8 mouse cellular contexts compared by ENCODE assay signal in genomic region chr2:74672481-74673362, GRCm38 (mm10). TPM values are rescaled to one million over a fixed set of nuclear protein-coding genes. Genes with fewer than 3 reads are reported as not detected.
A peak's percentile ranks its signal among the peaks of the same experiment; 100 is the strongest.
DNase-seq lines count a peak whose midpoint lies in the region; ATAC-seq and TF ChIP-seq lines count a peak whose summit lies in the region.

No protein-coding gene starts in this region.

- peak overlapping the region; percentile 60 for H3K4me3 ChIP-seq in gastrocnemius, adult 2 months
- H3K4me3 ChIP-seq in embryonic facial prominence, embryonic 14.5 days (ENCODE audit: low read depth, low read length): peak overlapping the region; percentile 31
- H3K4me3 ChIP-seq in lung, postnatal 0 days (ENCODE audit: low read depth, low read length): peak overlapping the region; percentile 29; the same call in 1 of the 2 replicates

- no peak overlapping the region for H3K27ac ChIP-seq in gastrocnemius, adult 2 months
- no peak overlapping the region for H3K27ac ChIP-seq in embryonic facial prominence, embryonic 14.5 days (replicated peaks; ENCODE audit: low read depth, low read length)
- no peak overlapping the region for H3K27ac ChIP-seq in lung, postnatal 0 days (ENCODE audit: low read length)

- peaks cover 4% of the 10 kb centered on the region; the same call in 1 of the 2 replicates for H3K4me1 ChIP-seq in embryonic facial prominence, embryonic 14.5 days (ENCODE audit: control insufficient read depth, insufficient read depth, low read length)
- peaks cover 4% of the 10 kb centered on the region for H3K4me1 ChIP-seq in lung, postnatal 0 days (ENCODE audit: insufficient read depth, low read depth, low read length)

- 2% methylated on average over 40 of the region's 40 CpGs for WGBS in embryonic facial prominence, embryonic 14.5 days
- 6% methylated on average over 40 of the region's 40 CpGs for WGBS in lung, postnatal 0 days

- no peaks in the 10 kb centered on the region for H3K36me3 ChIP-seq in embryonic facial prominence, embryonic 14.5 days (ENCODE audit: control insufficient read depth, insufficient read depth, low read length)
- H3K36me3 ChIP-seq in lung, postnatal 0 days (ENCODE audit: insufficient read depth, low read length): no peaks in the 10 kb centered on the region

- H3K27me3 ChIP-seq in embryonic facial prominence, embryonic 14.5 days (replicated peaks; ENCODE audit: control insufficient read depth, insufficient read depth, low read length): peaks cover 100% of the 10 kb centered on the region
- H3K27me3 ChIP-seq in lung, postnatal 0 days (replicated peaks; ENCODE audit: insufficient read depth, low read length): peaks cover 92% of the 10 kb centered on the region

- ATAC-seq in embryonic facial prominence, embryonic 14.5 days (ENCODE audit: low read depth): peak; percentile 71
- ATAC-seq in inflammation-experienced regulatory T-cells, adult 6 months: peak; percentile 64
- ATAC-seq in lung, postnatal 0 days: peak; percentile 66

- TF ChIP-seq EP300 in lung, postnatal 0 days (IDR thresholded peaks at IDR 0.05): no peak

- TF ChIP-seq CTCF in gastrocnemius, adult 2 months (IDR thresholded peaks at IDR 0.05): peak; percentile 81
- peak; percentile 81 for TF ChIP-seq CTCF in lung, postnatal 0 days (IDR thresholded peaks at IDR 0.05)

- intact Hi-C loops in gastrocnemius, adult 2 months (cut with DNase I): loop anchor here (2.0 kb wide), 2 partner anchors 708 to 1088 kb away; no protein-coding TSS in a partner anchor

- peak overlapping the region; percentile 56 for H3K4me2 ChIP-seq in embryonic facial prominence, embryonic 14.5 days (ENCODE audit: low read depth, low read length)
- H3K4me2 ChIP-seq in lung, postnatal 0 days (replicated peaks; ENCODE audit: low read depth, low read length): peak overlapping the region; percentile 48

- DNase-seq in gastrocnemius, adult 2 months: peak; percentile 71
- no peak for DNase-seq in gastrocnemius, postnatal 25 days
- DNase-seq in ES-CJ7 (ENCODE audit: low read depth, low spot score): peak; percentile 82
- peak; percentile 61 for DNase-seq in embryonic facial prominence, embryonic 14.5 days (ENCODE audit: low spot score)
- DNase-seq in lung, postnatal 0 days (ENCODE audit: low spot score): peak; percentile 64
- peak; percentile 85 for DNase-seq in retina, postnatal 1 day
- no peak for DNase-seq in layer of hippocampus, adult 8-10 months (ENCODE audit: low spot score in 2 of 2)

- H3K9me3 ChIP-seq in embryonic facial prominence, embryonic 14.5 days (ENCODE audit: control insufficient read depth, low read length): no peaks in the 10 kb centered on the region
- H3K9me3 ChIP-seq in lung, postnatal 0 days (ENCODE audit: low read length): no peaks in the 10 kb centered on the region

- H3K9ac ChIP-seq in embryonic facial prominence, embryonic 14.5 days (ENCODE audit: low read depth, low read length): no peak overlapping the region
- H3K9ac ChIP-seq in lung, postnatal 0 days (replicated peaks; ENCODE audit: low read depth): no peak overlapping the region

RNA-seq across cellular contexts. Expression of gene Hoxd12, which starts 2.1 kb away (rescaled TPM):
- total RNA-seq in gastrocnemius, adult 2 months (2021): not detected
- not detected for total RNA-seq in gastrocnemius, postnatal 25 days (2021)
- not detected in 2 replicates for polyA plus RNA-seq in embryonic facial prominence, embryonic 14.5 days (2014; fragmentation: Nextera tagmentation; extraction: Ambion mirVana)
- not detected for polyA plus RNA-seq in inflammation-experienced regulatory T-cells, adult 6 months (2017; shearing (Covaris generic))
- polyA plus RNA-seq in lung, postnatal 0 days (2015; fragmentation: Nextera tagmentation; extraction: Ambion mirVana): not detected in 2 replicates
- total RNA-seq in layer of hippocampus, adult 8-10 months (2022): not detected

RNA-seq across cellular contexts. Expression of gene Hoxd13, which starts 4.6 kb away (rescaled TPM):
- not detected for total RNA-seq in gastrocnemius, adult 2 months (2021)
- total RNA-seq in gastrocnemius, postnatal 25 days (2021): not detected
- polyA plus RNA-seq in embryonic facial prominence, embryonic 14.5 days (2014; fragmentation: Nextera tagmentation; extraction: Ambion mirVana): not detected in 2 replicates
- not detected for polyA plus RNA-seq in inflammation-experienced regulatory T-cells, adult 6 months (2017; shearing (Covaris generic))
- polyA plus RNA-seq in lung, postnatal 0 days (2015; fragmentation: Nextera tagmentation; extraction: Ambion mirVana): not detected in 2 replicates
- total RNA-seq in layer of hippocampus, adult 8-10 months (2022): not detected

RNA-seq across cellular contexts. Expression of gene Hoxd11, which starts 6.6 kb away (rescaled TPM):
- not detected for total RNA-seq in gastrocnemius, adult 2 months (2021)
- total RNA-seq in gastrocnemius, postnatal 25 days (2021): under 1 TPM in 1 of 2 experiments, not detected in 1; 0.26 TPM
- not detected in 2 replicates for polyA plus RNA-seq in embryonic facial prominence, embryonic 14.5 days (2014; fragmentation: Nextera tagmentation; extraction: Ambion mirVana)
- polyA plus RNA-seq in inflammation-experienced regulatory T-cells, adult 6 months (2017; shearing (Covaris generic)): under 1 TPM in 1 of 3 experiments, not detected in 2; 0.11 TPM
- not detected in 2 replicates for polyA plus RNA-seq in lung, postnatal 0 days (2015; fragmentation: Nextera tagmentation; extraction: Ambion mirVana)
- not detected for total RNA-seq in layer of hippocampus, adult 8-10 months (2022)

RNA-seq across cellular contexts. Expression of gene Evx2, which starts 13.4 kb away (rescaled TPM):
- not detected for total RNA-seq in gastrocnemius, adult 2 months (2021)
- total RNA-seq in gastrocnemius, postnatal 25 days (2021): under 1 TPM in 1 of 2 experiments, not detected in 1; 0.08 TPM
- not detected in 2 replicates for polyA plus RNA-seq in embryonic facial prominence, embryonic 14.5 days (2014; fragmentation: Nextera tagmentation; extraction: Ambion mirVana)
- not detected for polyA plus RNA-seq in inflammation-experienced regulatory T-cells, adult 6 months (2017; shearing (Covaris generic))
- polyA plus RNA-seq in lung, postnatal 0 days (2015; fragmentation: Nextera tagmentation; extraction: Ambion mirVana): not detected in 2 replicates
- total RNA-seq in layer of hippocampus, adult 8-10 months (2022): not detected

RNA-seq across cellular contexts. Expression of gene Hoxd10, which starts 19.0 kb away (rescaled TPM):
- 1 to 10 TPM; 4.0 to 4.8 TPM for total RNA-seq in gastrocnemius, adult 2 months (2021)
- total RNA-seq in gastrocnemius, postnatal 25 days (2021): 1 to 10 TPM; 1.5 to 4.5 TPM
- polyA plus RNA-seq in embryonic facial prominence, embryonic 14.5 days (2014; fragmentation: Nextera tagmentation; extraction: Ambion mirVana): 0.37 and 0.45 TPM in 2 replicates
- not detected for polyA plus RNA-seq in inflammation-experienced regulatory T-cells, adult 6 months (2017; shearing (Covaris generic))
- 0.20 TPM in 1 of 2 replicates, not detected in the other for polyA plus RNA-seq in lung, postnatal 0 days (2015; fragmentation: Nextera tagmentation; extraction: Ambion mirVana)
- not detected for total RNA-seq in layer of hippocampus, adult 8-10 months (2022)

Comparison
In these comparisons a context has a peak if more than half of its experiments do, and no peak if none do; other contexts are left out.
1. DNase-seq: peak in gastrocnemius, adult 2 months (single experiment), ES-CJ7 (single experiment), embryonic facial prominence, embryonic 14.5 days (single experiment), lung, postnatal 0 days (single experiment) and retina, postnatal 1 day (single experiment); none in gastrocnemius, postnatal 25 days (single experiment) and layer of hippocampus, adult 8-10 months (0 of 2).
2. Peak in every context shown above with its lines, with median percentiles within 50 percentile points of each other: H3K4me3 ChIP-seq and ATAC-seq.